Mouse (Mus musculus) ES-Bruce4 (cell line): ENCODE results near the gene Fxyd2.

Experiments
- CTCF ChIP-seq: IDR thresholded peaks from one replicate; pipeline ENCODE4 v1.8.1; 2011; ENCODE audit warnings: low read depth, low read length
- POLR2A ChIP-seq: IDR thresholded peaks from one replicate; pipeline ENCODE4 v1.8.1; 2011; ENCODE audit warnings: low read length; ENCODE audit not compliant: insufficient read depth

GRCm38 (mm10) chr9:45411111-45411510, 11.6 kb downstream of the Fxyd2 start:
- TF ChIP-seq CTCF: no peak
- no peak for TF ChIP-seq POLR2A
